Mouse (Mus musculus) C2C12 (cell line): Measurements from ENCODE around the gene Sirpb1b. TPM values are rescaled to one million over a fixed set of nuclear protein-coding genes. Genes with fewer than 3 reads are reported as not detected.
"Not testable (repeated sequence)": the region's sequence is repeated elsewhere in the genome, so short reads cannot be mapped to it uniquely, and the experiment has no call there.

Experiments used
- H3K27me3 ChIP-seq: one replicate; pipeline ENCODE4 v1.6.1; 2011; ENCODE audit not compliant: control insufficient read depth, insufficient read depth, insufficient read length
- H3K36me3 ChIP-seq: one replicate; pipeline ENCODE4 v1.6.1; 2011; ENCODE audit not compliant: control insufficient read depth, insufficient read depth
- H3K4me3 ChIP-seq: one replicate; pipeline ENCODE4 v1.5.1; 2011; ENCODE audit warnings: mild to moderate bottlenecking, control low read depth; ENCODE audit not compliant: poor library complexity, insufficient read depth, severe bottlenecking
- H3K79me2 ChIP-seq: one replicate; pipeline ENCODE4 v1.6.1; 2011; ENCODE audit not compliant: control insufficient read depth, insufficient read depth
- H3K79me3 ChIP-seq: one replicate; pipeline ENCODE4 v1.6.1; 2011; ENCODE audit warnings: low read depth, control low read depth
- H3ac ChIP-seq: one replicate; pipeline ENCODE3; 2011; ENCODE audit warnings: low read depth; ENCODE audit not compliant: control insufficient read depth, insufficient read length
- polyA plus RNA-seq: library from polyadenylated mRNA; unstranded; fragments of >200 nt; fragmentation: generic; extraction: Trizol; gene quantifications from one replicate; pipeline ENCODE4 v1.2.1, GENCODE M21; 2012; ENCODE audit warnings: missing spikeins

Gene Sirpb1b
- polyA plus RNA-seq, 1 experiment = not detected

DNA sequence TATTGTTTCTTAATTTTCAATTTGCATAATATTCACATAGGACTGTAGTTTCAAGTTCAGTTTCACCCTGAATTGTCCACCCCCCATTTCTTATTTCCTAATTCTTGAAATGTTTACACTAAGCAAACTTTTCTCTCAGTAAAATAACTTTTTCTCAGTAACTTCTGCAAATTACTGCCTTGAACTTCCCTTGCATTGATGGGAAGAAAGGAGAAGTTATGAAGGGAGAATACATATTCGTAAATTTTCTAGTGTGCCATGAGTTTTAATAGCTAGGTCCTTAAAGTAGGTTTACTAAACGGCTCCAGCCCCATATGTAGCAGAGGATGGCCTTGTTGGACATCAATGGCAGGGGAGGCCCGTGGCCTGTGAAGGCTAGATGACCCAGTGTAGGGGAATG lies 104.7 kb downstream of the Sirpb1b start:
- H3K4me3 ChIP-seq, H3ac ChIP-seq, H3K36me3 ChIP-seq, H3K27me3 ChIP-seq, H3K79me2 ChIP-seq, H3K79me3 ChIP-seq: not testable (repeated sequence)

Other genes with a start within 250 kb of the Sirpb1b start
- gene Gm9733, start 242.8 kb downstream of the Sirpb1b start, polyA plus RNA-seq = not detected
- not detected for gene Sirpb1a, start 148.5 kb downstream of the Sirpb1b start, polyA plus RNA-seq